Mouse (Mus musculus) ovary, postnatal 10 days (tissue): ENCODE measurements around the gene Umps.

Source experiments
- DNase-seq: peaks from one replicate; pipeline ENCODE4 v3.0.0; 2022; ENCODE audit warnings: low spot score

Gene Umps

DNA sequence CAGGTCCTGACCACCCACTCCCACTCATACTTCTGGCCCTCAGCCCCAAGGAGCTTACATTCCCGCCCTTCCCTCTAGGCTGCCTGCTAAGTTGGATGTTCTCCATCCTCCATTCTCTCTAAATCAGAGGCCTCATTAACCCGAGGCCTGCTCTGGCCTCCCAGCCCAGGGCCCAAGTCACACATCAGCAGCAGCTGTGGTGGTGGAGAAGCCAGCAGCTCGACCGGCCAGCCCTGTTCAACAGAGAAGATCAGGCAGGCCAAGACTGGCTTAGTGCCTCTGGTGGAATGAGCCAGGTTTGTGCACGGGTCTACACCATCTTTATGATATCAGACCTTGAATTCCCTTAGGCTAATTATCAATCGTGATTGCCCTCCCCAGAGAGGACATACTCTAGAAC lies 36.1 kb downstream of the Umps start:
- no peak for DNase-seq

DNA sequence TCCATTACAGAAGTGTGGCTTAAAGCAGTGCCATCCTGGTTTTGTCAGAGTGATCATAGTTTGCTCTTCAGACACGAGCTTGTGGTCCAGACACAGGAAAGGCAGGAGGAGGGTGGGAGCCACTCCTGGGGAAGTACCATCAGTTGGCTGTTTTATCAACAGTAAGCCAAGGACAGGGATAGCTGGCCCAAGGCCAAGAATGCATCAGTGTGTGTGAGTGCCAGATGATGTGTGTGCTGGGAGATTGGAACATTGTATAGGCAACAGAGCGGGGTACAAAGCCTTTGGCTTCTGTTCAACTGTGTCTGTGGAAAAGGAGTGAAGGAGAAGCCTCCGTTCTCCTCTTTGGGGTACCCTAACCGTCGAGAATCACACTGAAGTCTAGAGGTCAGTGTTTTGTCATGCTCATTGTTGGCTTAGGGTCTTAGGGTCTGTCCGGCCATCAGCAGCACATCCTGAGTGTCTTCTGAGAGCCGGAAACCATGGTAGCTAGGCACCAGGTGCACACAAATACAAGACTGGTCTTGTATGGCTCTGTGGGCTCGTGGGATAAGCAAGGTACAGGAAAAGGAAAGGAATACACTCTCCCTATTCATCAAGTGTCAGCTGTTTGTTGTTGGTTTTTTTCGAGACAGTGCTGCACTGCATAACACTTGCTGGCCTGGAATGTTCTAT lies 37.9 kb downstream of the Umps start:
- no peak for DNase-seq

DNA sequence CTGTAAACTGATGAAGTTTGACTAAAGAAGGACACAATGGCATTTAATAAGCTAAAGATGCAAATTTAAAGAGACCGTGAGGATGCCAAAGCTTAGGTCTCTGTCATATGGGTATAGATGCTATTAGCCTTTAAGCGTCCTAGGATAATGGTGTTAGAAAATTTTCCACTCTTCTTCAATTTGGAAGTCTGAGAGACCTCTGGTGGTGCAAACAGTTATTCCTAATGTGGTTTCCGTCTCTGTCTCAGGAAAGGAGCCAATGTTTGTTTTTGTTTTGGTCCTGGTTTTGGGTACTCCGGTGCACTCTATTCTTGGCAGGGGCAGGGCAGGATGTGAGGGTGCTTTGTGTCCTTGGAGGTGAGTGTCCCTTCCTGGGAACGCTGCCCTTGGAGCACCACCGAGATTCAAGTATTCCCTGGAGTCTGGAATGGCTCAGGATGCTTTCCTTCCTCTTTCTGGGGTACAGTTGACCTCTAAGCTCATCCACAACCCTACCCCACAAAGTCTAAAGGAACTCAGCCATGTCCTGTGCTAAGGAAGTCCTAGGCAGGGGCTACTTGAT lies 39.5 kb downstream of the Umps start:
- DNase-seq: no peak

DNA sequence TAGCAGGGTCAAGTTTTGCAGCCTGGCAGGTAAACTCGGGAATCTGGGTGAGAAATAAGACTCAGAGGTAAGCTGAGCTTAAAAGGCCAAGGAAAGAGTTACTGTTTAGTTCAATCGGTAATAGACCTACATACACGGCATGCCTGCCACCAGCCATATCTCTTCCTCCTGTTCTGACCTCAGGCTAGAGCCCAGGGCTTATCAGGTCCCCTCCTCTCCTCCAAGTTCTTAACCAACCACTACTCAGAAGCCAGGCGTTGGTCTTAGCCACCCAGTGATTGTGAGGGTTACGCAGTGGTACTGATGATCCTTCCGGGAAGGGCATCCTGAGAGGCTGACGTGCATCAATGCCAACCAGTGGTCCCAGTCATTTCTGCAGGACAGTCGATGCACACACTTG lies 43.1 kb downstream of the Umps start:
- no peak for DNase-seq

DNA sequence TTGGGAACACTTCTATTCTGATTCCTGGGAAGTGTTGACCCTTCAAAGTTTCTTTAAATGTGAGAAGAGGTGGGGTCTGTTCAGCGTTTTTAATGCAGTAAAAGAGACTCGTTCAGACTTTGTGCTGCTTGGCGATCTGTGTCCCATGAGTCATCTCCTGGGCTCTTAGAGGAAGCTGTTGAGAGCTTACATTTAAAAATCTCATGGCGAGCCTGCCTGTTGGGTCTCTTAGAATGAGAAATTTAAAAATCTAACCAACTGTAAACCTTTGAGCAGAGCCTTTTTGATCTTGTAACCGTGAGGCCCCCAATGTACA lies 43.9 kb downstream of the Umps start:
- DNase-seq: no peak

DNA sequence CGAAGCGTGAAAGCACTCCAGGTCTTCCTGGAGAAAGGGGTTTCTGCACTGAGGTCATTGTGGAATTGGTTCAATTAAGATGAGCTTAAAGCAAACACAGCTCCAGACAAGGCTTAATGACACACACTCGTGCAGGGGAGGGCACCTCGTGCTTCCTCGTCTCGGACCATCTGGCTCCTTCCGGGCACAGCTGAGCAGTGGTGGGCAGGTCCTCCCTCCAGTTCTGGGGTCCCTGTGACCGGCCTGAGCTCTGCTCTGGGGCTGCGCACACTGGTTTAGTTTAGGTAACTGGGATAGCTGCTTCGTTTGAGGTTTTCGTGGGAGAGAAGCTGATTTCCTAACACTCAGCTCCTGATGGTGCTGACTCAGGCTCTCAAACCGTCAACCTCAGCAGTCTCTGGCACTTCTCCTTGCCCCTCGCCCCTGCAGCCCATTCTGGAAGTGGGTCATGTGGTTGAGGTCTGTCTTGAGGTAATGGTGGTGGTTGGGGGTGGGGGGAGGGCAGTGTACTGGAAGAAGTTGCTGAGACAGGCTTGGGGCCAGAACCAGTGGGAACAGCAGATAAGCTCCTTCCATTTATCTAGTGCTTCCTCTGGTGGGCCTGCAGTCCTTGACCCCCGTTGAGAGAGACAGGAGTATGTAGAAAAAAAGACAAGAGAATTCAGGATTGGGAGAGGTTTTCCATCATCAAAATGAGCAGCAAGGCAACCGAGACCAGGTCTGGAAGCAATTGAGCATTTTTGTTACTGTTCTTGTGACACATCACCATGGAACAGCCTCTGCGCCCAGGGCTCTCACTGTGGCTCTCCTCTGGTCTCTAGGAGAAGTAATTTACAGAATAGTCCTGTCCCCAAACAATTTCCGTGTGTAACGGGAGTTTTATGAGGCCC lies 44.5 kb downstream of the Umps start:
- DNase-seq: no peak

DNA sequence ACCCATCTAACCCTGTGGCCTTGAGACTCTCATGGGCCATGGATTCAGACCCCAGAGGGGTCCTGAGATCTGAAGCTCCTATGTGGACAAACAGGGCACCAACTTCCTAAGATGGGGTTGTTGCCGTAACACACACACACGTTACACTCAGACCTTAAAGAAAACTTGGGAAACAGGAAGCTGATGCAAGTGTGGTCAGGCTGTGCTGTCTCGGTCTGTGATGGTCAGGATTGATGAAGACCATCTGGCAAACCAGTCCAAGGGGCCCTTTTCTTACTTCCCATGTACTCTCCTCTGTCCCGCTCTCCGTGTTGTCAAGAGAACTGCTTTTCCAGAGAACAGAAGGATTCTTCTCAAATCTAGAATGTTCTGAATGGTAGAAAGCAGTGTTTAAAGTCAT lies 45.3 kb downstream of the Umps start:
- DNase-seq: no peak

DNA sequence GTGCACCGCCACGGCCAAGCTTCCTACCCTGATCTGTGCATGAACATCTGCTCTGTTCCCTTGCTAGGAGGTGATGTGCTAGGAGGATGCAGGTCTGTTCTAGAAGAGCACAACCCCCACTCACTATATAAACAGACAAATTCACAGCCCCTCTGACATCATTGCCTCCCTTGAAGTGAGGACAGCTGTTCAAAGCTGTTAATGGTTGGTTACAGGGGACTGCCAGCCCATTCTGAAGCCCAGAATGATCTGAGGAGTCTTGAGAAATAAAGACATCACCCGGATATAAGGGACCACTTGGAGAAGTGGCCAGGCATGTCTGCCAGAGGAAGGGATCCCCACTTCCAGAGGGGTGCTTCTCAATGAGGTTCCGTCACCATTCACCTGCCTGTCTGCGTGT lies 48.9 kb downstream of the Umps start:
- DNase-seq: no peak

DNA sequence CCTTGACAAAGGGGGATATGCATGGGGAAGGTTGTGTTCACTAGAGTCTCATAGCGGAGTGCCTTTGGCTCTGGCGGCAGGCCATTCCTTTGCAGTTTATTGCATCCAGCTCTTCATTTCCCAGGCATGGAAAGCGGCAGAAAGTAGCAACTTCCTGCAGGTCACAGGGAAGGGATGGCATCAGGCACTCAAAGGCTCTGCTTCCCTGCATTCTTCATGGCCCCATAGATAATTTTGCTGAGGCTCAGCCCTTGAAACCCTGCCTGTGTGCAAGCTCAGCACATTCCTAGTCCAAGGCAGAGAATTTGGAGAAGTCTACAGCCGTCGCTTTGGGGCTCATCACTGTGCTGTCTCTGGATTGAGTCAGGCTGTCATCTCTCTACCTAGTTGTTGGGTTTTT lies 49.4 kb downstream of the Umps start:
- no peak for DNase-seq

DNA sequence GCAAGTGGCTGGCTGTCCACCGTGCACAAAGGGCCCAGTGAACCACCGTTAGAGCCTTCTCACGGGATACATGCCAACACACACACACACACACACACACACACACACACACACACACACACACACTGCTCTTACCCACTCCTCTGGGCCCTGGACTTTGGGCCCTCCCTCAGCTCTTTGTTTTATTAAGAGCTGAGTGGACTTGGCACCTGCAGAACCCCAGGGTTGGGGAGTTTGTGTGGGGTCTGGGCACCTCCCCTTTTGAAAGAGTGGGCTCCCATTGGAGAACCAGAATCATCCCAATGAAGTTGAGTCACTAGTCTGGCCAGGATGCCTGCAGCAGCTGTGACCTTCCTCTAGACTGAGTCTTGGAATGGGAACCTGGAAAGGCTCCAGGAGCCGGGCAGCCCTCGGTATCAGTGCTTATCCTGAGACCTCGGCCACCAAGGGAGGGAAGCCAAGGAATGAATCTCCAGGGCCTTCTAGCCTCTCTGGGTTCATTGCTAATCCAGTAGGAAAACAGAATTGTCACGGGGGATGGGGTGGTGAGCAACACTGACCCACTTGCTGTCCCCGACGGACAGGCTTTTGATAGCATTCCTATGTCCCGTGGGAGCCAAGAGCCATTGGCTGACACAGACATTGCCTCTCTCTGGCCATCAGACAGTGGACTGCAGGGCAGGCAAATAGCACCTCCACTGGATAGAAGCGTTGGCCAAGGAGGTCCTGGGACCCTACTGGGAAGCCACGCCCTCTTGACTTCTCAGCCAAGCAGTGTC lies 50.2 kb downstream of the Umps start:
- no peak for DNase-seq

DNA sequence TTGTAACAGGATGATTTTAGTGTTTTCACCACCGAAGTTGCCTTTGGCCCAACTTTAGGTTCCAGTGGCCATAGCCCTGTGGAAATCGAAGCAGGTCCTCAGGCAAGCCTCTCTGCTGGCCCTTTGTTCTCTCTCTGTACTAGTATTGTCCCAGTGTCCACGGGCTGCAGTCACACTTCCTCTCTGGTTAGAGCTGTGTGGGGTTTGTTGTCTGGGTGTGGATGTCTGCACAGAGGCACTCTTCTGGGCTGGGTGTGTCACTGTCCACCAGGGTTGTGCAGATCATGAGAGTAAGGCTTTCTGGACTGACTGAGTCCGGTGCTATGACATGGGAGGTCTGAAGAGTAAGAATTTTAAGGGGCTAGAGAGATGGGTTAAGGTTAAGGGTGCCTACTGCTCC lies 51.8 kb downstream of the Umps start:
- DNase-seq: no peak

DNA sequence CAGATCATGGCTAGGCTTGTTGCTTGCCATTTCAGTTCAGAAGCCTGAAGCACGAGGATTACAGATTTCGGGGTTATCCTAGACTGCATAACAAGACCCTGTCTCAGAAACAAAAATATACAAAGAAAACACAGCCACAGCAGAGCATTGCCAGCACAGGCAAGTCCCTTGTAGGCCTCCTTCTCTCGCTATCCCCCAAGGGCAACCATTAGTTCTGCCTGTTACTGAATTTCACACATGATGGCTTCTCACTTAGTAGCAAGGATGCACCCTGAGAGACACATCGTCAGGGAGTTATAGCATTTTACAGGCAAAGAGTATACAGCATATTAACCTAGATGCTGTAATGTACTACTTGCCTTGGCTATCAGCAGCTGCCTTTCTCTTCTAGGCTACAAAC lies 58.6 kb downstream of the Umps start:
- DNase-seq: no peak
